Mouse (Mus musculus): Measurements from ENCODE around the gene Kctd10. TPM values are rescaled to one million over a fixed set of nuclear protein-coding genes. Genes with fewer than 3 reads are reported as not detected.

The Kctd10 gene
- polyA plus RNA-seq, 1 experiment from 2014 or later: 86.4 TPM

DNA sequence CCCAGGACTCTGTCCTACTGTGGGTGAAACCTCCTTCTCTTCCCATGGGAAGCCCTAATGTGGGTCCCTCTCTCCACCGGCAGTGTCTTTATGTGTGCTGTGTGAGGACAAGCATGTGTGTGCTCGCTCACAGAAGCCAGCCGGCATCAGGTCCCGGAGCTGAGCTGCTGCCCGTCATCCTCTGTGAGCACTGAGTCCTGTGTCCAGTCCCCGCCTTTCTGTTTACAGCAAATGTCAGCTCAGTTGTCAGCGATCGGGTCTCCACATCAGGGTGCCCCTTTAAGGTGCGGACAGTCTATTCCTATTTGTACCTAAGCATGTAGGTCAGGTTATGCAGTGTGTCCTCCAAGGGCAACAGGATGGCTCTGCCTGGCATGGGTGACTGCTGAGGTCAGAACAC lies 6.7 kb downstream of the Kctd10 start:
- H3K36me3 ChIP-seq (ENCODE audit: control insufficient read depth, insufficient read depth, low read length): peaks cover 3% of the 10 kb centered on the region; the same call in 1 of the 2 replicates
- H3K27me3 ChIP-seq (ENCODE audit: control insufficient read depth, insufficient read depth, low read length): no peaks in the 10 kb centered on the region
- H3K4me1 ChIP-seq (replicated peaks; ENCODE audit: control insufficient read depth, insufficient read depth, low read length): 0 out of 2 replicates have a peak, but pooled peaks cover 2% of the 10 kb centered on the region
- H3K9ac ChIP-seq (ENCODE audit: low read length): no peak overlapping the region
- no peaks in the 10 kb centered on the region for H3K9me3 ChIP-seq (ENCODE audit: control insufficient read depth, low read length)
- no peak overlapping the region for H3K4me3 ChIP-seq (ENCODE audit: low read depth, low read length)
- WGBS: 91% methylated on average over 9 of the region's 9 CpGs
- no peak for DNase-seq (ENCODE audit: low spot score)
- H3K4me2 ChIP-seq (ENCODE audit: low read depth, low read length, severe bottlenecking): no peak overlapping the region
- no peak overlapping the region for H3K27ac ChIP-seq (ENCODE audit: low read depth, low read length)
- ATAC-seq (replicated peaks; ENCODE audit: low FRiP score): no peak

DNA sequence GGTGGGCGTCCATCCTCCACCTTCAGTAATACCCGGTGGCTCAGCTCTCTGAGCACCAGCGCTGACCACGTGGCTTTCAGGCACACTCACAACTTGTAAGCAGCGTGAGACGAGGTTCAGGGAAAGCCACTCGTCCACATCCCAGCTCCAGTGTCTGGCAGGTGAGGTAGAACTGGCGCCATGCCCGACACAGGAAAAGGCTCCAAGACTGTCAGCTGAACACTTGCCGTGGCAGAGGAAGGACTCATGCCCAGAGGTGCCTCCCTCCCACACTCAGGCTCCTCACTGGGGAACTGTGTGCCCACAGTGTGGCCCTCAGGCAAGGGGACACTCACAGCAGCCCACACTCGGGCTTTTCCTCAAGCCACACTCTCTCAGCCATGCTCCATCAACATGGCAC lies 7.1 kb downstream of the Kctd10 start:
- Histone ChIP-seq H3K27ac (ENCODE audit: low read depth, low read length) (no peak overlapping the region), H3K27me3 (ENCODE audit: control insufficient read depth, insufficient read depth, low read length) (no peaks in the 10 kb centered on the region), H3K4me1 (replicated peaks; ENCODE audit: control insufficient read depth, insufficient read depth, low read length) (0 out of 2 replicates have a peak, but pooled peaks cover 2% of the 10 kb centered on the region), H3K9ac (ENCODE audit: low read length) (no peak overlapping the region), H3K36me3 (ENCODE audit: control insufficient read depth, insufficient read depth, low read length) (peaks cover 3% of the 10 kb centered on the region; the same call in 1 of the 2 replicates), H3K9me3 (ENCODE audit: control insufficient read depth, low read length) (no peaks in the 10 kb centered on the region), H3K4me3 (ENCODE audit: low read depth, low read length) (no peak overlapping the region), H3K4me2 (ENCODE audit: low read depth, low read length, severe bottlenecking) (no peak overlapping the region)
- ATAC-seq (replicated peaks; ENCODE audit: low FRiP score) (no peak), DNase-seq (ENCODE audit: low spot score) (no peak)
- WGBS: 71% methylated on average over 11 of the region's 11 CpGs

DNA sequence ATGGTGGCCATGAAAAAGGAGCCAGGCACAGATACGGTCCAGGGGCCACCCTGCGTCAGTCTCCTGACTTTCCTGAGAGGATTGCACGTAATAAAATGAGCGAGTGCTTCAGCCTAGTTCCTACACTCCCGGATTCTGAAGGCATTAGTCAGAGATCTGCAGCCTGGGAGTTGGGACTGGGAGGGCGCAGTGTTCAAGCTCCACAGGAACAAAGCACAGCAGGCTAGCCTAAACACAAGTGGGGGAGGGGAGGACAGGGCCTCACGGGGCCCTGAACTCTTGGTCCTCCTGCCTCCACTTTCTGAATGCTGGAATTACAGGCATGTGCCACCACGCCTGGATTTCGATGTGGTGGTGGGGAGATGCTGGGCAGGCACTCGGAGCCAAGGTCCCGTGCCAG lies 7.7 kb downstream of the Kctd10 start:
- Histone ChIP-seq H3K27ac (ENCODE audit: low read depth, low read length) (0 out of 2 replicates have a peak overlapping the region, but pooled peaks have one; percentile 6), H3K36me3 (ENCODE audit: control insufficient read depth, insufficient read depth, low read length) (peaks cover 3% of the 10 kb centered on the region; the same call in 1 of the 2 replicates), H3K9me3 (ENCODE audit: control insufficient read depth, low read length) (no peaks in the 10 kb centered on the region), H3K27me3 (ENCODE audit: control insufficient read depth, insufficient read depth, low read length) (no peaks in the 10 kb centered on the region), H3K4me3 (ENCODE audit: low read depth, low read length) (no peak overlapping the region), H3K4me1 (replicated peaks; ENCODE audit: control insufficient read depth, insufficient read depth, low read length) (0 out of 2 replicates have a peak, but pooled peaks cover 2% of the 10 kb centered on the region), H3K9ac (ENCODE audit: low read length) (no peak overlapping the region), H3K4me2 (ENCODE audit: low read depth, low read length, severe bottlenecking) (no peak overlapping the region)
- WGBS: 23% methylated on average over 11 of the region's 11 CpGs
- DNase-seq (ENCODE audit: low spot score) (no peak), ATAC-seq (replicated peaks; ENCODE audit: low FRiP score) (no peak)

GRCm38 (mm10) chr5:114371731-114372473 lies 8.4 kb downstream of the Kctd10 start:
- no peak for DNase-seq (ENCODE audit: low spot score)

DNA sequence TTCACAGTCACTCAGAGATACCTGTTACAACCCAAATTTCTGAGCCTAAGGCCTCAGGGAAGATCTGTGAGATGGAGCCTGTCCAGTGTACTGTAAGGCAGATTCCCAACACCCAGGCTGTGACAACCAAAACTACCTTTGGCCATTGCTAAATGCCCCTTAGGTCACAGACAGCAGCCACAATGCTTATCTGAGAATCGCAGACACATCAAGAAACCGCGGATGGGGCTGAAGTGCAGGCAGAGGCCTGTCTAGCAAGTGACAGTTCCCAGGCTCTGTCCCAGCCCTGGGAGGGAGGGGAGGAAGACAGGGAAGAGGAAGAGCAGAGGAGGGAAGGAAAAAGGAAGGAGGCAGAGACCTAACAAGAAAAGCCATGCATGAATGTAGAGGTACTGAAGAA lies 9.0 kb downstream of the Kctd10 start:
- Histone ChIP-seq H3K36me3 (ENCODE audit: control insufficient read depth, insufficient read depth, low read length) (peaks cover 3% of the 10 kb centered on the region; the same call in 1 of the 2 replicates), H3K9me3 (ENCODE audit: control insufficient read depth, low read length) (no peaks in the 10 kb centered on the region), H3K27ac (ENCODE audit: low read depth, low read length) (no peak overlapping the region), H3K4me3 (ENCODE audit: low read depth, low read length) (no peak overlapping the region), H3K9ac (ENCODE audit: low read length) (no peak overlapping the region), H3K4me2 (ENCODE audit: low read depth, low read length, severe bottlenecking) (no peak overlapping the region), H3K4me1 (replicated peaks; ENCODE audit: control insufficient read depth, insufficient read depth, low read length) (0 out of 2 replicates have a peak, but pooled peaks cover 2% of the 10 kb centered on the region), H3K27me3 (ENCODE audit: control insufficient read depth, insufficient read depth, low read length) (no peaks in the 10 kb centered on the region)
- WGBS: 82% methylated on average over 3 of the region's 3 CpGs
- DNase-seq (ENCODE audit: low spot score) (no peak), ATAC-seq (replicated peaks; ENCODE audit: low FRiP score) (no peak)

More at GRCm38 (mm10) chr5:114371731-114372473, 8.4 kb downstream of the Kctd10 start:
- Histone ChIP-seq H3K9me3 (ENCODE audit: control insufficient read depth, low read length) (no peaks in the 10 kb centered on the region), H3K36me3 (ENCODE audit: control insufficient read depth, insufficient read depth, low read length) (peaks cover 3% of the 10 kb centered on the region; the same call in 1 of the 2 replicates), H3K27me3 (ENCODE audit: control insufficient read depth, insufficient read depth, low read length) (no peaks in the 10 kb centered on the region), H3K4me1 (replicated peaks; ENCODE audit: control insufficient read depth, insufficient read depth, low read length) (0 out of 2 replicates have a peak, but pooled peaks cover 2% of the 10 kb centered on the region), H3K9ac (ENCODE audit: low read length) (no peak overlapping the region), H3K4me2 (ENCODE audit: low read depth, low read length, severe bottlenecking) (no peak overlapping the region), H3K27ac (ENCODE audit: low read depth, low read length) (0 out of 2 replicates have a peak overlapping the region, but pooled peaks have one; percentile 6), H3K4me3 (ENCODE audit: low read depth, low read length) (no peak overlapping the region)
- no peak for ATAC-seq (replicated peaks; ENCODE audit: low FRiP score)
- 77% methylated on average over 25 of the region's 25 CpGs for WGBS

GRCm38 (mm10) chr5:114370371-114370776 lies 9.9 kb downstream of the Kctd10 start:
- 0 out of 2 replicates have a peak, but pooled peaks cover 2% of the 10 kb centered on the region for H3K4me1 ChIP-seq (replicated peaks; ENCODE audit: control insufficient read depth, insufficient read depth, low read length)
- ATAC-seq (replicated peaks; ENCODE audit: low FRiP score): no peak
- H3K36me3 ChIP-seq (ENCODE audit: control insufficient read depth, insufficient read depth, low read length): peaks cover 6% of the 10 kb centered on the region
- H3K4me3 ChIP-seq (ENCODE audit: low read depth, low read length): no peak overlapping the region
- no peak for DNase-seq (ENCODE audit: low spot score)
- H3K27me3 ChIP-seq (ENCODE audit: control insufficient read depth, insufficient read depth, low read length): no peaks in the 10 kb centered on the region
- no peak overlapping the region for H3K9ac ChIP-seq (ENCODE audit: low read length)
- H3K27ac ChIP-seq (ENCODE audit: low read depth, low read length): no peak overlapping the region
- H3K9me3 ChIP-seq (ENCODE audit: control insufficient read depth, low read length): no peaks in the 10 kb centered on the region
- no peak overlapping the region for H3K4me2 ChIP-seq (ENCODE audit: low read depth, low read length, severe bottlenecking)
- WGBS: 83% methylated on average over 9 of the region's 9 CpGs

DNA sequence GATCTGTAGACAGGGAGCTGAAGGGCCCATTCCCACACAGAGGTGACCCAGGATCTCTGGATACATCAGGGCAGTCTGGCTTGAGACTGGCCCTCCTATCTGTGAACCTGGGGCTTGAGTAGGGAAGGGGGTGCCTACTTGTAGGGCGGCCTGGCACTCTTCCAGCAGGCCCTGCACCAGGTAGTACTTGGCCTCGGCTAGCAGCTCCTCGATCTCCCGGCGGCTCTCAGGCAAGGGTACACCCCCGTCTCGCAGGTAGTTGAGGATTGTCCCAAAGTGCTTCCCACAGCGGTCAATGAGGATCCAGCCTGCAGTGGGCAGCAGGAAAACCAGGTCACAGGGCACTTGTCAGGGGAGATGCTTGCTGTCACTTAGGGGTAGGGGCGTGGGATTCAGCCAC lies 10.4 kb downstream of the Kctd10 start:
- no peak overlapping the region for H3K4me3 ChIP-seq (ENCODE audit: low read depth, low read length)
- H3K27me3 ChIP-seq (ENCODE audit: control insufficient read depth, insufficient read depth, low read length): no peaks in the 10 kb centered on the region
- no peak overlapping the region for H3K9ac ChIP-seq (ENCODE audit: low read length)
- no peak for ATAC-seq (replicated peaks; ENCODE audit: low FRiP score)
- H3K4me2 ChIP-seq (ENCODE audit: low read depth, low read length, severe bottlenecking): no peak overlapping the region
- 0 out of 2 replicates have a peak, but pooled peaks cover 2% of the 10 kb centered on the region for H3K4me1 ChIP-seq (replicated peaks; ENCODE audit: control insufficient read depth, insufficient read depth, low read length)
- H3K9me3 ChIP-seq (ENCODE audit: control insufficient read depth, low read length): no peaks in the 10 kb centered on the region
- H3K36me3 ChIP-seq (ENCODE audit: control insufficient read depth, insufficient read depth, low read length): peaks cover 6% of the 10 kb centered on the region
- H3K27ac ChIP-seq (ENCODE audit: low read depth, low read length): no peak overlapping the region
- WGBS: 89% methylated on average over 9 of the region's 9 CpGs
- DNase-seq (ENCODE audit: low spot score): no peak

DNA sequence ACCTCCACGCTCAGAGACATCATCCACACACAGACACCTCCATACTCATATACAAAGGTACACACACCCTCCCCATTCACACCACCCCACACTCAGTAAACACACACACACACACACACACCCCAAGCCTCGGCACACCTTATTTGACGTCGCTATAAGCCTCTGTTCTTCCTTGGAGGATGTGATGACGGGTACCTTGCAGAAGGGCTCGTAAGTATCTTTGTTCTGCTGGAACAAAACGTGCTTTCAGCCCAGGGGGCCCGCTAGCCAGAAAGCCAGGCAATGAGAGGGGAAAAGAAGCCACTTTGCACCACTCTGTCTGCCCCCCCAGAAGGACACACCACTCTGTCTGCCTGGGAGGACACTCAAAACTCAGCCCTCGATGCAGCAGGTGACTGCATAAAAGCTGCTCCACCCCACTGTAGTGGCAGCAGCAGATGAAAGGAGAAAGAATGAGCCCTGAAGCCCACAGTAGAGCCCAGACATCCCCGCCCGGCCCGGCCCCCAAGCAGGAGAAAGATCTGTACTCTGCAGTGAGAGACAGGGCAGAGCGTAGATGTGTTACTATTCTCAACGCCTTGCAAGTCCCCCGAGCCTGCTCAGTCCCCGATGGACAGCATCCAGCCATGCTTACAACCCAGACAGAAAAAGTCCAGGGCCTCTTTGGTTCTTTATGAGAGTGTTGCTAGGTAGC lies 11.4 kb downstream of the Kctd10 start:
- H3K36me3 ChIP-seq (ENCODE audit: control insufficient read depth, insufficient read depth, low read length): peaks cover 4% of the 10 kb centered on the region
- no peak for ATAC-seq (replicated peaks; ENCODE audit: low FRiP score)

More for the DNA sequence above, 11.4 kb downstream of the Kctd10 start:
- no peaks in the 10 kb centered on the region for H3K27me3 ChIP-seq (ENCODE audit: control insufficient read depth, insufficient read depth, low read length)
- no peak overlapping the region for H3K9ac ChIP-seq (ENCODE audit: low read length)
- WGBS: 85% methylated on average over 16 of the region's 16 CpGs
- H3K4me3 ChIP-seq (ENCODE audit: low read depth, low read length): no peak overlapping the region
- no peak overlapping the region for H3K4me2 ChIP-seq (ENCODE audit: low read depth, low read length, severe bottlenecking)
- H3K27ac ChIP-seq (ENCODE audit: low read depth, low read length): no peak overlapping the region
- no peaks in the 10 kb centered on the region for H3K9me3 ChIP-seq (ENCODE audit: control insufficient read depth, low read length)
- 0 out of 2 replicates have a peak, but pooled peaks cover 2% of the 10 kb centered on the region for H3K4me1 ChIP-seq (replicated peaks; ENCODE audit: control insufficient read depth, insufficient read depth, low read length)
- no peak for DNase-seq (ENCODE audit: low spot score)

Measured in forebrain, embryonic 11.5 days (tissue).